Mouse (Mus musculus) lung, postnatal 0 days (tissue): ENCODE measurements around the gene Tirap. TPM values are rescaled to one million over a fixed set of nuclear protein-coding genes. Genes with fewer than 3 reads are reported as not detected.

ENCODE experiments used
- ATAC-seq: fragments of 200-750 bp; cut with Nextera tagmentation; 2 replicates; pipeline ENCODE4 v1.8.0; 2017; ENCODE audit warnings: moderate library complexity
- DNase-seq: peaks from one replicate; pipeline ENCODE4 v3.0.0-alpha.2; 2016; ENCODE audit warnings: low spot score
- H3K27ac ChIP-seq: fragments of 300-500 bp; sonication (generic); 2 replicates; pipeline ENCODE4 v1.5.1; 2014; ENCODE audit warnings: antibody characterized with exemption, mild to moderate bottlenecking, low read length, mixed read lengths
- H3K27me3 ChIP-seq: fragments of 300-500 bp; sonication (generic); replicated peaks from 2 replicates; pipeline ENCODE4 v1.6.1; 2014; ENCODE audit warnings: low read length, mixed read lengths; ENCODE audit not compliant: insufficient read depth
- H3K36me3 ChIP-seq: fragments of 300-500 bp; sonication (generic); 2 replicates; pipeline ENCODE4 v1.6.1; 2014; ENCODE audit warnings: low read length, mixed read lengths; ENCODE audit not compliant: insufficient read depth
- H3K4me1 ChIP-seq: fragments of 300-500 bp; sonication (generic); 2 replicates; pipeline ENCODE4 v1.6.1; 2014; ENCODE audit warnings: antibody characterized with exemption, low read depth, low read length, mixed read lengths; ENCODE audit not compliant: insufficient read depth
- H3K4me2 ChIP-seq: fragments of 300-500 bp; sonication (generic); replicated peaks from 2 replicates; pipeline ENCODE4 v1.6.1; 2014; ENCODE audit warnings: low read depth, mild to moderate bottlenecking, low read length, moderate library complexity, mixed read lengths
- H3K4me3 ChIP-seq: fragments of 300-500 bp; sonication (generic); 2 replicates; pipeline ENCODE4 v1.5.1; 2014; ENCODE audit warnings: low read depth, low read length
- H3K9ac ChIP-seq: fragments of 300-500 bp; sonication (generic); replicated peaks from 2 replicates; pipeline ENCODE4 v1.6.1; 2014; ENCODE audit warnings: low read depth, mild to moderate bottlenecking
- H3K9me3 ChIP-seq: fragments of 300-500 bp; sonication (generic); 2 replicates; pipeline ENCODE4 v1.6.1; 2016; ENCODE audit warnings: low read length, mixed read lengths
- CTCF ChIP-seq: IDR thresholded peaks from 2 replicates; pipeline ENCODE4 v1.5.1; 2016; ENCODE audit warnings: antibody characterized with exemption, mild to moderate bottlenecking
- EP300 ChIP-seq: IDR thresholded peaks from 2 replicates; pipeline ENCODE4 v1.6.1; 2016; ENCODE audit warnings: antibody characterized with exemption, mild to moderate bottlenecking, control low read depth
- WGBS: fragments of 180-500 bp; shearing (Covaris S2); extraction: QIAGEN DNeasy Blood & Tissue Kit; methylation state at CpG from one replicate; pipeline ENCODE4 v1.1.7; 2014; 5-methylcytosine and 5-hydroxymethylcytosine counted together
- polyA plus RNA-seq: library from polyadenylated mRNA; unstranded; fragments of >200 nt; fragmentation: Nextera tagmentation; extraction: Ambion mirVana; gene quantifications from 2 replicates; pipeline ENCODE4 v1.2.1, GENCODE M21; 2015

Tirap gene
- polyA plus RNA-seq, 1 experiment from 2014 or later, result 11.5 TPM

- Histone ChIP-seq H3K4me2 (no peak overlapping the region), H3K36me3 (no peaks in the 10 kb centered on the region), H3K4me1 (no peaks in the 10 kb centered on the region), H3K4me3 (no peak overlapping the region), H3K9me3 (no peaks in the 10 kb centered on the region), H3K27me3 (no peaks in the 10 kb centered on the region), H3K27ac (no peak overlapping the region), H3K9ac (no peak overlapping the region)
- 54% methylated on average over 3 of the region's 3 CpGs for WGBS
- no peak for TF ChIP-seq EP300
- TF ChIP-seq CTCF, result no peak
- no peak for ATAC-seq
- DNase-seq, result no peak
These were observed 35.9 kb upstream of the Tirap start for GRCm38 (mm10) chr9:35235996-35236395.

GRCm38 (mm10) chr9:35228671-35229070 lies 28.6 kb upstream of the Tirap start:
- H3K27me3 ChIP-seq, result no peaks in the 10 kb centered on the region
- no peak overlapping the region for H3K4me2 ChIP-seq
- H3K36me3 ChIP-seq, result no peaks in the 10 kb centered on the region
- H3K27ac ChIP-seq, result no peak overlapping the region
- no peak overlapping the region for H3K4me3 ChIP-seq
- 80% methylated on average over 3 of the region's 3 CpGs for WGBS
- no peaks in the 10 kb centered on the region for H3K4me1 ChIP-seq
- DNase-seq, result no peak
- no peak overlapping the region for H3K9ac ChIP-seq
- ATAC-seq, result no peak
- TF ChIP-seq EP300 (no peak), CTCF (no peak)
- H3K9me3 ChIP-seq, result no peaks in the 10 kb centered on the region

GRCm38 (mm10) chr9:35223466-35223865 lies 23.4 kb upstream of the Tirap start:
- DNase-seq, result no peak
- Histone ChIP-seq H3K9ac (no peak overlapping the region), H3K4me2 (no peak overlapping the region), H3K27me3 (no peaks in the 10 kb centered on the region), H3K27ac (no peak overlapping the region), H3K4me3 (no peak overlapping the region), H3K4me1 (no peaks in the 10 kb centered on the region), H3K9me3 (no peaks in the 10 kb centered on the region), H3K36me3 (peaks cover 7% of the 10 kb centered on the region; the same call in 1 of the 2 replicates)
- WGBS, result 90% methylated on average over 3 of the region's 3 CpGs
- TF ChIP-seq CTCF (no peak), EP300 (no peak)
- no peak for ATAC-seq

GRCm38 (mm10) chr9:35217963-35218362 lies 17.9 kb upstream of the Tirap start:
- H3K27me3 ChIP-seq, result no peaks in the 10 kb centered on the region
- DNase-seq, result no peak
- H3K4me1 ChIP-seq, result no peaks in the 10 kb centered on the region
- ATAC-seq, result no peak
- H3K4me2 ChIP-seq, result no peak overlapping the region
- no peak for TF ChIP-seq CTCF
- TF ChIP-seq EP300, result no peak
- H3K9me3 ChIP-seq, result no peaks in the 10 kb centered on the region
- no peak overlapping the region for H3K9ac ChIP-seq
- WGBS, result 46% methylated on average over 1 of the region's 1 CpGs
- H3K4me3 ChIP-seq, result no peak overlapping the region
- no peak overlapping the region for H3K27ac ChIP-seq
- H3K36me3 ChIP-seq, result peaks cover 20% of the 10 kb centered on the region; the same call in 1 of the 2 replicates

- Histone ChIP-seq H3K27ac (peak overlapping the region; percentile 85), H3K4me2 (peak overlapping the region; percentile 68), H3K9me3 (no peaks in the 10 kb centered on the region), H3K36me3 (peaks cover 19% of the 10 kb centered on the region), H3K9ac (peak overlapping the region; percentile 88), H3K27me3 (no peaks in the 10 kb centered on the region), H3K4me1 (peaks cover 7% of the 10 kb centered on the region; the same call in 1 of the 2 replicates), H3K4me3 (peak overlapping the region; percentile 87)
- peak; percentile 41 for DNase-seq
- WGBS, result 20% methylated on average over 26 of the region's 26 CpGs
- TF ChIP-seq EP300, result 0 out of 2 replicates have a peak, but pooled peaks have one; percentile 23
- no peak for TF ChIP-seq CTCF
- no peak for ATAC-seq
These were observed 11.8 kb upstream of the Tirap start for GRCm38 (mm10) chr9:35211573-35212511.

GRCm38 (mm10) chr9:35210542-35211474 lies 10.7 kb upstream of the Tirap start, which contains the start of gene Foxred1:
TSS of gene Foxred1 (minus strand) at chr9:35211055.
- H3K4me2 ChIP-seq, result peak within 1 kb of the TSS; percentile 93
- peak; percentile 100 for ATAC-seq
- no peaks in the 10 kb centered on the region for H3K9me3 ChIP-seq
- WGBS, result 1% methylated on average over 67 of the region's 72 CpGs
- no peak for TF ChIP-seq EP300
- TF ChIP-seq CTCF, result no peak
- DNase-seq, result peak; percentile 100
- H3K27me3 ChIP-seq, result no peaks in the 10 kb centered on the region
- peaks cover 19% of the 10 kb centered on the region for H3K36me3 ChIP-seq
- H3K4me3 ChIP-seq, result peak within 1 kb of the TSS; percentile 87
- peak within 1 kb of the TSS; percentile 92 for H3K27ac ChIP-seq
- peak within 1 kb of the TSS; percentile 88 for H3K9ac ChIP-seq
- H3K4me1 ChIP-seq, result peaks cover 7% of the 10 kb centered on the region; the same call in 1 of the 2 replicates
